In the genomic region with DNA sequence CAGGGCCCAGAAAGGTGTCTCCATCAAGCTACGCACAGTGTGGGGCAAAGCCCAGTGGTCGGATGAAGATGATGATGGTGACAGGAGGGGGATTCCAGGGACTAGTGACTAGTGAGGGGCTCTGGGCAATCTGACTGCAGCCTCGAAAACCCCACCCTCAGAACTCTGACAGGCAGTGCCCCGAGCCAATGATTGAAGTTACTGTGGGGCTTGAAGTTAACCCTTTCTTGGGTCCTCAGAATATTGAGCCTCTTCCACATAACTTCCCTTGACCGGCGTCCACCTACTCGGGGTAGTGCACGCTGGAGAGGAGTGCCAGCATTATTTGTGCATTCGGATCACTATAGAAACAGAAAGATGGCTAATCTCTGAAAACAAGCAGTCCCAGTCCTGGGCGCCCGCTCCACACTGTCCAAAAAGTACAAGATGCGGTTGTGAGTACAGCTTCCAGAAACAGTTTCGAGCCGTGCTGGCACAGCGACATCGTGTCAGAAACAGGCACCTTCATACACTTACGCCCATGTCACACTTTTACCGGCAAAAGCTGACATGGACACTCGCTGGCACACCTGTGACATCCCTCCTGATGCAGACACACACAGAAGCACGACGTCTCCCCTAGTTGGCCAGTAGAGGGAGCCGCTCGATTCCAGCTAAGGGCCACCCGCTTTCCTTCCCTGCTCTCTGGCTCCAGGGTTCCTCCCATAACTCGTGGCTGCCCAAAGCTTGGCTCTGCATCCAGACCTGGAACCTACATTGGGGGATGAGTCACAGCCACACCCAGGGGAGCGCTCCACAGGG, we compare ENCODE assay signal across 7 mouse cellular contexts. TPM values are rescaled to one million over a fixed set of nuclear protein-coding genes. Genes with fewer than 3 reads are reported as not detected.
DNase-seq lines count a peak whose midpoint lies in the region; ATAC-seq lines count a peak whose summit lies in the region.

No protein-coding gene starts in this region.

- peaks cover 36% of the 10 kb centered on the region for H3K4me1 ChIP-seq in intestine, embryonic 15.5 days (replicated peaks)

- no peaks in the 10 kb centered on the region for H3K36me3 ChIP-seq in intestine, embryonic 15.5 days

- H3K4me2 ChIP-seq in intestine, embryonic 15.5 days (replicated peaks), result peak overlapping the region; percentile 97

- under 1% methylated on average over 26 of the region's 26 CpGs for WGBS in intestine, embryonic 15.5 days

- ATAC-seq in intestine, embryonic 15.5 days, result peak; percentile 58
- peak; percentile 70 for ATAC-seq in megakaryocyte-erythroid progenitor cell, adult 5-6 weeks (replicated peaks; ENCODE audit: low FRiP score, low TSS enrichment, poor library complexity, severe bottlenecking)

- peak; percentile 92 for DNase-seq in adrenal gland, adult 2 months
- DNase-seq in embryo, embryonic 10.5 days (ENCODE audit: low spot score), result peak; percentile 95
- DNase-seq in gastrocnemius, postnatal 25 days, result peak; percentile 92
- DNase-seq in left cerebral cortex, postnatal 25 days (ENCODE audit: low spot score in 2 of 2), result peak; percentile 88 to 95
- peak; percentile 81 to 82 for DNase-seq in right cerebral cortex, postnatal 36 days (ENCODE audit: low spot score in 2 of 2)

- intact Hi-C loops in left cerebral cortex, postnatal 25 days (cut with DNase I), result loop anchor here (2.0 kb wide), 1 partner anchor 23 kb away; no protein-coding TSS in a partner anchor

- no peaks in the 10 kb centered on the region for H3K27me3 ChIP-seq in intestine, embryonic 15.5 days (replicated peaks)

- H3K9me3 ChIP-seq in intestine, embryonic 15.5 days, result no peaks in the 10 kb centered on the region

- H3K27ac ChIP-seq in intestine, embryonic 15.5 days, result peak overlapping the region; percentile 99

- peak overlapping the region; percentile 89 for H3K9ac ChIP-seq in intestine, embryonic 15.5 days

- peak overlapping the region; percentile 77 for H3K4me3 ChIP-seq in intestine, embryonic 15.5 days (replicated peaks)

RNA-seq across cellular contexts. Expression of gene Bcl9l, which starts 2.8 kb away (rescaled TPM):
- total RNA-seq in adrenal gland, adult 2 months (2021), result 10 to 100 TPM; 41.9 to 61.1 TPM
- polyA plus RNA-seq in adrenal gland, adult 2 months (2012; rRNA removed), result 62.7 and 64.5 TPM in 2 replicates
- total RNA-seq in gastrocnemius, postnatal 25 days (2021), result 10 to 100 TPM; 33.6 to 40.7 TPM
- 7.5 and 7.8 TPM in 2 replicates for polyA plus RNA-seq in intestine, embryonic 15.5 days (2015; fragmentation: Nextera tagmentation; extraction: Ambion mirVana)
- 10 to 100 TPM; 60.3 to 60.9 TPM for total RNA-seq in left cerebral cortex, postnatal 25 days (2021)
- 4.8 and 5.5 TPM in 2 replicates for total RNA-seq in megakaryocyte-erythroid progenitor cell, adult 5-6 weeks (2014; fragmentation: Nextera tagmentation)
- total RNA-seq in megakaryocyte-erythroid progenitor cell, adult 5-6 weeks (2017), result 0.52 and 3.7 TPM in 2 replicates

RNA-seq across cellular contexts. Expression of gene Upk2, which starts 25.1 kb away (rescaled TPM):
- total RNA-seq in adrenal gland, adult 2 months (2021), result not detected
- polyA plus RNA-seq in adrenal gland, adult 2 months (2012; rRNA removed), result not detected in 2 replicates
- under 1 TPM; 0.32 to 0.43 TPM for total RNA-seq in gastrocnemius, postnatal 25 days (2021)
- 1.2 TPM in 2 replicates for polyA plus RNA-seq in intestine, embryonic 15.5 days (2015; fragmentation: Nextera tagmentation; extraction: Ambion mirVana)
- total RNA-seq in left cerebral cortex, postnatal 25 days (2021), result not detected
- total RNA-seq in megakaryocyte-erythroid progenitor cell, adult 5-6 weeks (2014; fragmentation: Nextera tagmentation), result not detected in 2 replicates
- total RNA-seq in megakaryocyte-erythroid progenitor cell, adult 5-6 weeks (2017), result not detected in 2 replicates

RNA-seq across cellular contexts. Expression of gene Foxr1, which starts 38.9 kb away (rescaled TPM):
- total RNA-seq in adrenal gland, adult 2 months (2021), result not detected
- polyA plus RNA-seq in adrenal gland, adult 2 months (2012; rRNA removed), result not detected in 2 replicates
- not detected for total RNA-seq in gastrocnemius, postnatal 25 days (2021)
- polyA plus RNA-seq in intestine, embryonic 15.5 days (2015; fragmentation: Nextera tagmentation; extraction: Ambion mirVana), result not detected in 2 replicates
- not detected for total RNA-seq in left cerebral cortex, postnatal 25 days (2021)
- total RNA-seq in megakaryocyte-erythroid progenitor cell, adult 5-6 weeks (2014; fragmentation: Nextera tagmentation), result not detected in 2 replicates
- total RNA-seq in megakaryocyte-erythroid progenitor cell, adult 5-6 weeks (2017), result not detected in 2 replicates

Comparison
In these comparisons a context has a peak if more than half of its experiments do, and no peak if none do; other contexts are left out.
1. Peak in every context shown above with its lines: DNase-seq, ATAC-seq, H3K4me3 ChIP-seq and H3K27ac ChIP-seq.
2. RNA of gene Bcl9l, which starts 2.8 kb away (total RNA-seq): 41.9 to 61.1 TPM in adrenal gland, adult 2 months, 60.3 to 60.9 TPM in left cerebral cortex, postnatal 25 days and 33.6 to 40.7 TPM in gastrocnemius, postnatal 25 days; 0.52 to 5.5 TPM in megakaryocyte-erythroid progenitor cell, adult 5-6 weeks; every median in the first group is over 4 times any median in the second.